Mouse (Mus musculus) naive thymus-derived CD4-positive, alpha-beta T cell, adult 2 months (primary cell): ENCODE measurements around the gene Nfatc3.
"Not testable (repeated sequence)": the region's sequence is repeated elsewhere in the genome, so short reads cannot be mapped to it uniquely, and the experiment has no call there.

Experiments used
- DNase-seq: peaks from one replicate; pipeline ENCODE4 v3.0.0-alpha.2; 2011; ENCODE audit warnings: low read depth

The Nfatc3 gene

DNA sequence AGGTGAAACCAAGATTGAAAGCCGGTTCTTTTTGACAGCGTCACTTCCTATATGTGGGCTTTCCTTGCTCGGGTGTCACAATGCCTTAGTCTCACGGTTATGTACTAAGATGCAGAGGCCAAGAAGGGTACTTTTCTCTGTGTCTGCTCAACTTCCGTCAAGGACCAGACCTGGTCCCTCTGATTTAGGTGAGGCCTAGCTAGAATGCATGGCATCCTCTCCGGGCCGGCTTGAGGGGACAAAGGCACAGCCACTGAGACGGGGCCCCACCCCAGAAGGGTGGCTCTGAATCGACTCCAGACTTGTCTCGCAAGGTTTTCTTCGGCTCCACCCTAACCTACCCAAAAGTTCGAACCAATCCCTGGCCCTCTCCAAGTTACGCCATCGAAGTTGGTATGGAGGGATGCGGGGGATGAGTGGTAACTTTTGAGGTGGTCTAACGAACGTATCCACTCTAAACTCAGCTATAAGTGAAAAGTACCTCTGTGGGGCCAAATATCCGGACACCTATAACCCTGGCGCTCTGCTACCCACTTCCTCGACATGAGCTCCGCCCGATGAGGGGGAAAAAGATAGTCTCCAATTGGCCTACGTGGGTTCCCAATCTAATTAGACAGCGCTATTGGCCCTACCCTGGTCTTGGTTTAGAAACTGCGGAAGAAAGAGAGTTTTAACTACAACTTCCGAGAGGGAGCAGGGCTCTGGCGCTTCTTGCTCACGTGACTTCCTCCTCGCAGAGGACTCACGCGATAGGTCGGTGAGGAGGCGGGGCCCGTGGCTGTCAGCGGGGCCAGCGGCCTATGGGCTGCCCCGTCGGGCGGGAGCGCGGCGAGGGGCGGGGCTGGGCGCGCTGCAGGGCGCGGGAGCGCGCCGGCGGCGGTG lies at the start of gene Nfatc3:
Gene Nfatc3, plus strand, starts transcription at position 110 of the 882 bp plus-strand sequence.
- peak; percentile 97 for DNase-seq

DNA sequence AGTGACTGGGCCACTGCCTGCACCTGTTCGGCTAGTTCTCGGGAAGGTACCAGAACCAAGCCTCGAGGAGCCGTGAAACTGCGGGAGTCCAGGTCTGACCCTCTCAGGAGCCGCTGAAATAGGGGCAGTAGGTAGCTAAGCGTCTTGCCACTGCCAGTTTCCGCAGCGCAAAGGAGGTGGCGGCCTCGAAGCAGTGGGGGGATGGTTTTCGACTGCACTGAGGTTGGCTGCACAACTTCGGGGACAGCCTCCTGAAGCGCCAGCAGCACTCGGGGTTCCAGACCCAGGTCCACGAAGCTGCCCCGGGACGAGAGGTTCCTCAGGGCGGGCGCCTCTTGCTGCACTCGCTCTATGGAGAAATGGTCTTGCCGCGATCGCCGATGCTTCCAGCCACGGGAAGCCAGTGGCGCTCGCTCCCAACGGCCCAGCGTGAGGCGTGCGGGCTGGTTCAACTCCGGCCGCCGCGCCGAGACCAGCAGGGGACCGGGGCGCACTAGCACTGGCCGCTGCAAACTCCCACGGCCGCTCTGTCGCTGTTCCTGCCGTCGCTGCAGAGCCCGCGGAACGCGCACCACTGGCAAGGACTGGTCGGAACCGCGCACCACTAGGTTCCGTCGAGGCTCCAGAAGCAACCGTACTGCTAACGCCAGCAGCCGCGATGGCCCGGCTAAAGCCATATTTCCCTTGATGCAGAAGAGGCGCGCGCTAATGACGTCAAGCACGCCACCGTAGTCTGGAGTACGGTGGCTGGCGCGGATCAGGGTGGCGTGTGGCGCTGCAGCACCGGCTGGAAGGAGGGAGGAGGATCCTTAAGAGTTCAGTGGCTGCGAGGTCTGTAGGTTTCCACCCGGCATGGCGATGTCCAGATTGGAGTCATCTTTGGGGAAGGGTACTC lies 47.6 kb upstream of the Nfatc3 start:
- DNase-seq, result peak; percentile 91

DNA sequence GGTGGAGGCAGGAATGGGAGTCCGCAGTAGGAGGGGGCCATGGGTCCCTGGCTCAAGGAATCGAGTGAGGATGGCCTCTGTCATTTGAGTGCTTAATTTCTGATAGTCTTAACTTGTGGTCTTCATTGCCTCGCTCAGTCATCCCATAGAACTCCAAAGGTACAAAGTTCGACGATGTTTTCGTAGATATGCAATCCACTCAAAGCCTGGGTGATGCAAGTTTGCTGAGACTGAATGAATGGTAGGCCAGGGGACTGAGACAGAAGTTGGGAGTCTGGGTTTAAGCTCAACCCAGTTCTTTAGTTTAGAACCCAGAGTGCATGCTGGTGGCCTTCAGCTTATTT lies 47.0 kb upstream of the Nfatc3 start, which contains the start of gene Ddx28:
Gene Ddx28, minus strand, starts transcription at position 240 of the 344 bp plus-strand sequence.
- no peak for DNase-seq

DNA sequence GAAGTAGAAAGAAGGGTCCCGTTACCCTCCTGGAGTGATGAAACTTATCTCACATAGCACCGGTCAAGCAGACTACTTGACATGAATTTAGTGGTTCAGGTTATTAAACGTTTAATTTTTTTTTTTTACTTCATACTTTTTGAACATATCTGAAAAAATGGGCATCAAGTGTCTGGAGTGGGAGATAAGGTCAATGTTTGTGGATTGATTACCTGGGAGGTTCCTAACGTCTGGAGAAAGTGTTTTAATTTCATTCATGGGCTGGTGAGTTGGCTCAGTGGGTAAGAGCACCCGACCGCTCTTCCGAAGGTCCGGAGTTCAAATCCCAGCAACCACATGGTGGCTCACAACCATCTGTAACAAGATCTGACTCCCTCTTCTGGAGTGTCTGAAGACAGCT lies 46.4 kb upstream of the Nfatc3 start:
- not testable (repeated sequence) for DNase-seq

DNA sequence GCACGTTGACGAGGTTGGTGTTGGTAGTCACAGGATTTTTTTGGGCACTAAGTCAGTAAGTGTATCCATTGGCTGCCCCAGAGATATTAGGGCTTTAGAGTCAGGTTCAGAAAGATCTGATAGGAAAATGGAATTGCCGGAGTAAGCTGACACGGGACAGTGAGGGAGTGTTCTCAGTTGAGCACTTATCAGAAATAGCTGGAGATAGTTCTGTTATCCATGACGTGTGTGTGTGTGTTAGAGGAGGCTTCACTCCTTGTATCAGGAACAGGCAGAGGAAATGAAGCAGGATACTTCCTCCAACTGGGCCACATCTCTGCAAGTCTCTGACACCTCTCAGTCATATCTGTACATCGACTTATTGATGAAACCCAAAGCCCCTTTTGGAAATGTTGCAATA lies 42.4 kb upstream of the Nfatc3 start:
- no peak for DNase-seq

DNA sequence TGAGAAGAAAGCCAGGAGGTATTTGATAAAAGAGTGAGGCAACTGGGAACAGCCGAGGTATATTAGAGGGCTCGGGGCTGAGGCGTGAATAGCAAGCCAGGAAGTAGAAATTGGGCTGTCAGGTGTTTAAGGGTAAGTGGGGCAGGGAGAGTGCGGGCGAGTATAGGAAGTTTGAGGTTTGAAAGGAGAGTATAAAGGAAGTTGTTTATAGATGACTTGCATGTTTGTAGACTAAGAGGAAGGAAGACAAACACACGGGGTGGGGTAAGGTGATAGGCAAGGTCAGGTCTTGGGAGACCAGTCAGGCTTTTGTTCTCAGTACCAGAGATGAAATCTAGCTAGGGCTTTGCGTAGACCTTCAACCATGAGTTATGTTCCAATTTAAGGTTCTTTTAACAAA lies 41.5 kb upstream of the Nfatc3 start:
- peak; percentile 51 for DNase-seq

DNA sequence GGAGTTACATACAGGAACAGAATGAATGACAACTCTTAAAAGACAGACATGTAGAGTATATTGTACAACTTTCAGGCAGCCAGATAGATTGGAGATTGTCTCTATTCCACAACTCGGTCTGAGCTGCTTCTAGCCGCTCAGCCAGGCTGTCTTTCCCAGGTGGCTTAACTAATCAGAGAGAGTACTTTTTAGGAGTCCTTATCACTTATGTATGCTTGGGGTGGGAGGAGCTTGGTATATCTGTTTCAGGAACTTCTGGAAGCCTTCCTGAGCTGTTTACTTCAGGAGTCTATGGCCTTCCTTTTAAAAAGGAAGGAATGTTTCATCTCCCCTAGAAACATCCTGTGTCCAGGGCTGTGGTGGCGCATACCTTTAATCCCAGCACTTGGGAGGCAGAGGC lies 40.6 kb upstream of the Nfatc3 start:
- no peak for DNase-seq

DNA sequence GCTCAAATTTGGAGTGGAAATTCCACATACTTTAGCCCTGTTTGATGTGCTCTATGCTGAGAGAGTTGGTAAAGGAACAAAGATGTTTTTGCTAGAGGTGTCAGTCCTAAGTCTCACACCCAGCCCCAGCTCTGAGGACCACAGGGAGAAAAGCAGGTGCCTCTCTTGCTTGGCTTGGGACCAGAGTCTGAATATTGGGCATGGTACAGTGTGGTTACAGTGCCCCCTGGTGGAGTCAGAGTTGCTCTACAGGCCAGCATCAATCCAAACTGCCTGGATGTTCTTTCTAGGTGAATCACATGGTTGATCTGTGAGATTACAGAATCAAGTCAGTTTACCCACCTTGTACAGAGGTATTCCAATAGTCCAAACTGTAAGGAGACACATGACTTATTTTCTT lies 36.2 kb upstream of the Nfatc3 start:
- DNase-seq, result peak; percentile 90

DNA sequence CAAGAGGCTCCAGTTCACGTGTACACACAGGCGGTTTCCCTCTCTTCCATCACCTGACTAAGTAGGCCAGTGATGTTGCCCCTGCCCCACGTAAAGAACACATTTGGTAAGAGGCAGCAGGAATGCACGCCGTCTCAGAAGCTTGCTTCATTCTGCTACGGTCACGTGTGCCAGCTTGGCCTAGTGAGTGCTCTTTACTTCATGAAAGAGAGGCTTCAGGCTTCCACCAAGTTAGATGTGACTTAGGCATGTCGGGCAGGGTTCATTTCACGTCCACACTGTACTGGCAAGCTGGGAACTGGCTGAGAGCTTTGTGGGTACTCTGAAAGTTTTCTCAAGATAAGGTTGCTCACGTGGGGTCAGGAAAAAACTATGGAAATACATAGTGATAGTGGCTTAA lies 19.9 kb upstream of the Nfatc3 start:
- DNase-seq, result no peak

DNA sequence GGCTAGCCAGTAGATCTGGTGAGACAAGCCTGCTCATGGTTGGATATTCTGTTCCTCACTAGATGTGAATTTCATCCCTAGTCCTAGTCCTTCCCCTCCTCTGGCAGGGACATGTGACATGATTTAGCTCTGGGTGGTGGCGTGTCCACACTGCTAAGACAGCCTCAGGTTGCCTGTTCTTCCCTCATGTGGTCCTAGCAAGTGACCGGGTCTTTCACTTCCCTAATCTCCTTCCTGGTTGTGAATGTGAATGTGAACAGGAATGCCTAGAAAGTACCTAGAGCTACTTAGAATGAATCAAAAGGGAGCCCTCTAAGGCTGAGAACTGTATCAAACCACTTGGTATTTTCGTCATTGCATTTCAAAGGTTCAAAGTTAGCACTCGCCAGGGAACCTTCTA lies 19.0 kb upstream of the Nfatc3 start:
- DNase-seq, result no peak

DNA sequence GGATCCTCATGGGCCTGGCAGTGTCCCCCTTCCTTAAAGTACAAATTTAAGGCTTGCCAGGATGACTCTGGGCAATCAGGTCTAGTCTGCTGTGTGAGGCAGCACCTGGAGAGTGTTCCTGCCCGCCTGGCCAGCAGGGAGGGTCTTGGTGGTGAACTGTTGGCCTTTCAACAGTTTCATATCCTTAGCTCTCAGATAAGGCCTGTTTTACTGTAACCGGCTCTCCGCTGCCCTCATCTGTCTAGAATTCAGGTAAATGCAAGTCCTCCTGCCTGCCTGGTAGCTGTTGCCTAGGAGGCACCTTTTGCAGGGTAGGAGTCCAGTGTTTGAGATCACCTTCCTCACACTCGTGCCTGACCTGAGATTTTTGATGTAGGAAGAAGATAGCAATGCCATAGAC lies 18.4 kb upstream of the Nfatc3 start:
- no peak for DNase-seq

DNA sequence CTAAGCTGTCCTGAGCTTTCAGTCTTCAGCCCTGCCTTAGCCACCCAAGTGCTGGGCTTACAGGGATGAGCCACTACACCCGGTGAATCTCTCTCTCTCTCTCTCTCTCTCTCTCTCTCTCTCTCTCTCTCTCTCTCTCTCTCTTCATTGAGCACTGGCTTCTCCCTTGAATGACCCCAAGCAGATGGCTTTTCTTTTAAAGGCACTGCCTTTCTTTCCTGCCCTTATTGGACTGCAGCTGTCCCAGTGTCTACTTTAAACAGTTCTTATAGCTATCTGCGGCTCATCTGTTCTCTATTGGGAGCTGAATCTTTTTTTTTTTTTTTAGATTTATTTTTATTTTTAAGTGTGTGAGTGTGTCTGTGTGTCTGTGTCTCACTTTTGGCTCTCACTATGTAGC lies 15.6 kb upstream of the Nfatc3 start:
- DNase-seq, result no peak

DNA sequence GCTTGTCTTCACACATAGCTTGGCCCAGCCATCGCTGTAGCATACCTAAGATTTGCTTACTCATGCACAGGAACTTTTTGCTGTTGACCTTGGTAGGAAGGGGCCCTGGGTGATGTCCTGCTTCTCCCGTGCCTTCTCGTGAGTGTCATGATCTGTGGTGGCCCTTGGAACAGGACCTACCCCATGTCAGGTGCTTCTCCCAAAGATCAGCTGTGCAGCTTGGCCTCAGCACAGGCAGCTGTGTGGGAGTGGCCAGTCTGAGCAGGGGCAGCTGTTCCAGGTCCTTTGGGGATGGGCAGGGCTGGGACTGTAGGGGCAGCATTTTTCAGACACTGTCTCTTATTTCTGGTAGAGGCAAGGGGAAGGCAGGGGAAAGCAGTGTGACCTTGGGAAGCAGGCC lies 14.5 kb upstream of the Nfatc3 start:
- no peak for DNase-seq

DNA sequence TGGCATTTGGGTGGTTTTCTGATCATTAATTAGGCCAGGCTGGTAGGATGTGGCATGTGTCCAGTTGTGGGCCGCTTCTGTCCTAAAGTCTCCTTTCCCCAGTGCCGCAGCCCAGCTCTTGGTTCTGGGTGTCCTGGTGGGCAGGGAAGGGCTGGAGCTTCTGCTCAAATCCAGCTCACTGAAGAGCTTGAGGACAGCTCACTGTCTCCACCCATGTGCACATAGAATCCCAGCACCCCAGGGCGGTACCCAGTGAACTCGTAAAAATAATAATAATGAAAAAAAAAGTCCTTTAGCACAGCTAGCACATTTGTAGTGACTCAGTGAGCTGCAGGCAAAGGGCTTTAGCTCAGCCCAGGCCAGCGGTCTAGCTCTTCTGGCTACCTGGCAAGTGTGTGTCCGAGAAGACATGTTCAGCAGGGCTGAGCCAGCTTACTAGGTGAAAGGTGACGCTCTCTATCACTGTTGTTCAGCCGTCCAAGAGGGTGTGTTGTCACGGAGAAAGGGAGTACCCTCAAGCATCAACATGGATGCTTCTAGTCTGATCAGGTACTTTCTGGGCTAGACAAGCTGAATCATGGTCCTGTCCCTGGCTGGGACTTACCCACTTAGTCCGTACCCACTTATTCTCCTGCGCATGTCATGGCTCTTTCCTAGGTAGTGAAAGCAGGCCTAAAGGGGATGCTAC lies 11.6 kb upstream of the Nfatc3 start:
- no peak for DNase-seq

DNA sequence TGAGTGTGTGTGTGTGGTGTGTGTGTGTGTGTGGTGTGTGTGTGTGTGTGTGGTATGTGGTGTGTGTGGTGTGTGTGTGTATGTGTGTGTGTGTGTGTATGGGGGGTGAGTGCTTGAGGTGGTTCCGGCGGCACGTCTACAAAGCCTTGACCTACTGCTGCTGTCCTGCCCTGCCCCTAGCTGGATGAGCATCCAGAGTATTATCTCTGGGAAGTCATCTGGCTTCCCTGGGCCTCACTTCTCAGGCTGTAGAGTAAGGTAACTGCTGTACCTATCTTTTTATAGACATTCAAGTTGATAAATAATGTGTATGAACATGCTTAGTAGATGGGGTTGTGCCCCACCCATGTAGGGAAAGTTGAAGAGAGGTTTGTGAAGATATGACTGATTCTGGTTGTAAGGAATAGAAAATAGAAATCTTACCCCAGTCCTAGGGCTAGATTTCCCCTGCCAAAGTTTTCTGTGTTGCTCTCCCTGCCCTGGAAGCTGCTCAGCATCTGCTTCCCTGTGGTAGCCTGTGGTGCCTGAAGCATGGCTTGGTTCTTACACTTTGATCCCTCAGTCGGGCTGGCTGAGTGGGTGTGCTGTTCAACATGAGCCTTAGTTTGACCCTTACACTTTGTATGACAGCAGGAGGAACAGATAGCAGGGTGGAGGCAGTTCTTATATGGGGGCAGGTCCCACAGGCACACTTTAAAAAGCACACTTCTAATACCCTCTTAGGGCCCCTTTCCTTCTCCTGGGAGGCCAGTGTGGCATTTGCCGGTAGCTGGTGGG lies 10.6 kb upstream of the Nfatc3 start:
- no peak for DNase-seq

DNA sequence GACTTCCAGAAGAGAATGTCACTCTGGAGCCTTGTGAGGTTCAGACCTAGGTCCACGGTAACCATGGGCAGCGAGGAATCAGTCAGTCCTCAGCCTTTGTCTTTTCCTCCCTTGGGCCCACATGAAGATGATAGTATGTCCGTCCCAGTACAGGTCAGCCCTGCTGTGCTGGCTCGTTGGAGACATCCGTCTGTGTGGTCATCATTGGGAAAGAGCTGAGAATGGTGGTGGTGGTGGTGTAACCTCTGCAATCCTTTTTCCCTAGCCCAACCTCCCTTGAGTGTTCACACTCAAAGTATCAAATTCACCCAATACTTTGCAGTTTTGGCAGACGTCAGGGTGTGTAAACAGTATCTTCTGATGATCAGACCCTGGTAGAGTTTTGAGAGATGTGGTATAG lies 8.8 kb upstream of the Nfatc3 start:
- DNase-seq, result no peak

DNA sequence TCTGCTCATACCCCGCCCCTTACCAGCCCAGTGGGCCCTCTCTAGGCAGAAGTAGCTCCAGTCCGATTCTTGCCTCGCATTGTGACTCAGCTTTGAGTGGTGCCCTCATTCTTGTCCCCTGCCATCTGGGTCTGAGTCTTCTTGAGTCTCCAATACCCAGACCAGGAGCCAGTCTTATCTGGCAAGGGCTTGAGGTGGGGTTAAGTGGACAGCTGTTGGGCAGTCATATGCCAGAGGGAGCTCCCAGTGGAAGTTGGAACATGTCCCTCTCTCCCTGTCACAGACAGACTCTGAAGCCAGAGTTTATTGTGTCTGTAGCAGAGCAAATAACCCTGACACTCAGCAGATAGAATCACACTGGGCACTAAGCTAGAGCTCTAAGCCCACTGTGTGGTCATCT lies 7.6 kb upstream of the Nfatc3 start:
- DNase-seq, result no peak

DNA sequence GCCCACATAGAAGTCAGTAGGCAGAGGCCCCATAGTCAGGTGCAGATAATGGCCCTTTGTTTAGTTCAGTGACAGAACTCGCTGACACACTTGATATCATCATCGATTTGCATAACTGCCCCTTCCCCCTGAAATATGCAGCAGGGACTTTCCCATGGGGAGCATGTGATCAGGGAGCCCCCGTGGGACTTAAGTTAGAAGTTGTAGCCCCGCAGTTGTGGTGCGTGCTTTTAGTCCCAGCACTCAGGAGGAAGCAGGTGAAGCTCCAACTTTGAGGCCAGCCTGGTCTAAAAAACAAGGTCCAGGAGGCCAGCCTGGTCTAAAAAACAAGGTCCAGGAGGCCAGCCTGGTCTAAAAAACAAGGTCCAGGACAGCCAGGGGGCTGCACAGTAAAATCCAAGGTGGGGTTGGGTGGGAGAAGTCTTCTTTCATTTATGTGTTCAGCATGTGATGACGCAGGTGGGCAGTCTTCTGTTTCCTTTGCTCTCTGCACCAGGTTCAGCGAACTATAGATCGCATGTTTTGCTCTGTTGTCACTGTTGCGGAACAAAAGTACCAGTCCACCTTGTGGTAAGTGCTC lies 6.0 kb upstream of the Nfatc3 start:
- peak; percentile 66 for DNase-seq

DNA sequence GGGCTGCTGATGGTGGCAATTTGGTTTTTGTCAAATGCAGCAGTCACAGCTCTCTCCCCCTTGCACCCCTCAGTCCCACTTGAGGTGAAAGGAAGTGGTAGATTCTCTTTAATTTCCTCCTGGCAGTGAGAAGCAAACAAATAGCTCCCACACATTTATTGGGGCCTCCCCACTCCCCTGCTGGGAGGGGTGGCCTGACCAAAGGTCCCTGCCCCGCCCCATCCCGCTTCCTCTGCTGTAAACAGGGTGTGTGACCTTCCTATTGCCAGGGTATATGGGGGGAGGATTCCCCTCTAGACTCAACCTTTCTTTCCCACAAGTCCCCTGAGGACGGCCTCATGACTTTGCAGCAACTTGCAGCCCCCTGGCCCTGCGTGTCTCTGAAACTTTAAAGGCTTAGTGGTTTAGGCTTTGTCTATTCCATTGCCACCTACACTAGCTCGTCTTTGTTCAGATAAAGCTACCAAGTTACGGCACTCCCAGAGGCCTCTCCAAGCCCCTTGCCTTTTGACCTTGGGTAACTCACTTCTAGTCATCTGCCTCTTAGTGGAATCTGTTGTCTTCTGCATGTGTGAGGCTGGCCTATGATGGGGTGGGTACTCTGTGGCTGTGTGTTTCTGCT lies 4.3 kb upstream of the Nfatc3 start:
- peak; percentile 82 for DNase-seq

DNA sequence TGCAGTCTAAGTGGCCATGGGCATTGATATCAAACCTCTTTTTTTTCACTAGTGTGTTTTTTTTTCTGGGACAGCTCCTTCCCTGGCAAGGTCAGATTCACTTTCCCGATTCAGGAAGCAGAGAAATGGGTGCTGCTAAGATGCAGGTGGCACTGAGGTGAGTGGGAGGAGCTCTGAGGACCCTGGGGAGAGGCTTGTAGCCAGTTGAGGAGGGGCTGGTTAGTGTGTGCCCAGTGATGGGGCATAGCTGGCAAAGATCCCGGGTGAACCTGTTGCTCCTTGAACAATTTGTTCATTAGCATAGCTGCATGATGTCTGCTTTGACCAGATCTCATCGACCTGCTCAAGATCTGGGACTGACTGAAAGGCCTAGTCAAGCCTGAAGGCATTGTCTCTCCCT lies 3.6 kb upstream of the Nfatc3 start:
- DNase-seq, result peak; percentile 34

DNA sequence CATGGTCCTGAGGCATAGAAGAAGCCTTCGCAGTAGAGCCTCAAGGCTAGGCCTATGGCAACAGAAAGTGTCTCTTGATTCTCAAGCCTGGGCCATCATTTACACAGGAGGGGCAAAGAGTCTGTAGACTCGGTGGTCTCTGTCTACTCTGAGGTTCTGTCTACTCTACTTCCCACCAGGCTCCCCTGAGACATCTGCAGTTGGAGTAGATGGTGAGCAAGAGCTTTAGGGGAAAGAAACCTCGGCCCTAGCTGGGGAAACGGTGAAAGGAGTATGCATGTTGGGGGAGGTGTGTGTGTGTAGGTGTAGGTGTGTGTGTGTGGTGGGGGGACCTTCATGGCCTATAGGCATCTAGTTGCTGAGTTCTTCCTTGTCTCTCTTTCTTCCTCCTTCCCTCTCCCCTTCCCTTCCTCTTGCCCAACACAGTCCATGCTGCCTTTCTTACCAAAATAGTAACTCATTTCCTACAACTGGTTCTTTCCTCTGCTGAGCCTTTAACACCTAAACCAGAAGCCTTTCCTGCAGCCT lies 2.1 kb upstream of the Nfatc3 start:
- DNase-seq, result no peak
